In genomic region chr6:6004756-6005485, GRCm38 (mm10) we compare ENCODE assay signal across 8 mouse cellular contexts.
DNase-seq lines count a peak whose midpoint lies in the region; ATAC-seq and TF ChIP-seq lines count a peak whose summit lies in the region.

No protein-coding gene starts in this region.

- H3K79me2 ChIP-seq in heart, adult 2 months (replicated peaks; ENCODE audit: control insufficient read depth, insufficient read depth, low read length) = no peaks in the 10 kb centered on the region

- no peak overlapping the region for H3K27ac ChIP-seq in heart, adult 2 months
- no peak overlapping the region for H3K27ac ChIP-seq in lung, embryonic 16.5 days (ENCODE audit: low read length)
- H3K27ac ChIP-seq in limb, embryonic 10.5 days = peak overlapping the region; percentile 85
- H3K27ac ChIP-seq in stomach, postnatal 0 days (replicated peaks) = no peak overlapping the region

- no peak for TF ChIP-seq CTCF in heart, adult 2 months (IDR thresholded peaks at IDR 0.05)
- TF ChIP-seq CTCF in stomach, postnatal 0 days (IDR thresholded peaks at IDR 0.05; ENCODE audit: low read depth) = no peak

- H3K4me1 ChIP-seq in heart, adult 2 months (ENCODE audit: control insufficient read depth, insufficient read depth, low read length) = peaks cover 1% of the 10 kb centered on the region; the same call in 1 of the 2 replicates
- H3K4me1 ChIP-seq in lung, embryonic 16.5 days (replicated peaks; ENCODE audit: control insufficient read depth, insufficient read depth, low read length) = peaks cover 3% of the 10 kb centered on the region; the same call in 1 of the 2 replicates
- peaks cover 16% of the 10 kb centered on the region for H3K4me1 ChIP-seq in limb, embryonic 10.5 days
- no peaks in the 10 kb centered on the region for H3K4me1 ChIP-seq in stomach, postnatal 0 days (replicated peaks; ENCODE audit: control insufficient read depth, insufficient read depth)

- no peak for TF ChIP-seq EP300 in heart, adult 2 months (IDR thresholded peaks at IDR 0.05; ENCODE audit: insufficient read depth, low read depth, low read length)
- no peak for TF ChIP-seq EP300 in stomach, postnatal 0 days (optimal IDR thresholded peaks at IDR 0.05)

- TF ChIP-seq POLR2A in heart, adult 2 months (IDR thresholded peaks at IDR 0.05; ENCODE audit: insufficient read depth, low read depth, low read length) = no peak

- intact Hi-C loops in heart, adult 2 months (cut with DNase I) = loop anchor here (1.0 kb wide), 2 partner anchors 880 to 910 kb away; no protein-coding TSS in a partner anchor
- intact Hi-C loops in heart, postnatal 14 days (cut with DNase I) = loop anchor here (2.0 to 10.0 kb wide), 4 partner anchors 148 to 910 kb away; no protein-coding TSS in a partner anchor

- H3K4me2 ChIP-seq in lung, embryonic 16.5 days (ENCODE audit: low read depth, low read length) = peak overlapping the region; percentile 43
- H3K4me2 ChIP-seq in stomach, postnatal 0 days (replicated peaks; ENCODE audit: low read depth) = peak overlapping the region; percentile 17; the same call in 1 of the 2 replicates

- no peak for DNase-seq in heart, adult 2 months
- no peak for DNase-seq in heart, postnatal 14 days
- no peak for DNase-seq in lung, postnatal 14 days
- no peak for DNase-seq in limb, embryonic 10.5 days (ENCODE audit: low spot score)
- DNase-seq in stomach, postnatal 0 days (ENCODE audit: low spot score) = peak; percentile 27
- no peak for DNase-seq in right cerebral cortex, postnatal 14 days
- no peak for DNase-seq in adrenal gland, adult (ENCODE audit: inconsistent age in 2 of 2, low spot score in 1 of 2)

- H3K9me3 ChIP-seq in lung, embryonic 16.5 days (ENCODE audit: control insufficient read depth, low read length) = no peaks in the 10 kb centered on the region
- no peaks in the 10 kb centered on the region for H3K9me3 ChIP-seq in limb, embryonic 10.5 days (replicated peaks)
- no peaks in the 10 kb centered on the region for H3K9me3 ChIP-seq in stomach, postnatal 0 days (ENCODE audit: control insufficient read depth, low read length)

- peaks cover 1% of the 10 kb centered on the region; the same call in 1 of the 2 replicates for H3K27me3 ChIP-seq in heart, adult 2 months (ENCODE audit: control insufficient read depth, insufficient read depth, low read length)
- H3K27me3 ChIP-seq in lung, embryonic 16.5 days (ENCODE audit: control insufficient read depth, insufficient read depth, low read depth, low read length) = no peaks in the 10 kb centered on the region
- H3K27me3 ChIP-seq in limb, embryonic 10.5 days (ENCODE audit: low read depth, poor library complexity, severe bottlenecking) = no peaks in the 10 kb centered on the region
- H3K27me3 ChIP-seq in stomach, postnatal 0 days (ENCODE audit: control insufficient read depth, insufficient read depth, low read length) = no peaks in the 10 kb centered on the region

- 48% methylated on average over 12 of the region's 12 CpGs for WGBS in heart, adult 2 months
- WGBS in lung, embryonic 16.5 days = 27% methylated on average over 12 of the region's 12 CpGs
- WGBS in limb, embryonic 10.5 days = 68% methylated on average over 12 of the region's 12 CpGs
- 49% methylated on average over 12 of the region's 12 CpGs for WGBS in stomach, postnatal 0 days

- H3K9ac ChIP-seq in heart, adult 2 months (ENCODE audit: low read depth, low read length) = 0 out of 2 replicates have a peak overlapping the region, but pooled peaks have one; percentile 38
- peak overlapping the region; percentile 28; the same call in 1 of the 2 replicates for H3K9ac ChIP-seq in lung, embryonic 16.5 days (ENCODE audit: low read length)
- H3K9ac ChIP-seq in stomach, postnatal 0 days (ENCODE audit: low read length) = no peak overlapping the region

- no peak for ATAC-seq in lung, embryonic 16.5 days (ENCODE audit: low read depth)
- 0 out of 2 replicates have a peak, but pooled peaks have one; percentile 32 for ATAC-seq in stomach, postnatal 0 days (ENCODE audit: low FRiP score, low TSS enrichment)

- no peaks in the 10 kb centered on the region for H3K36me3 ChIP-seq in heart, adult 2 months (ENCODE audit: control insufficient read depth, insufficient read depth, low read length)
- H3K36me3 ChIP-seq in lung, embryonic 16.5 days (ENCODE audit: control insufficient read depth, insufficient read depth, low read length) = no peaks in the 10 kb centered on the region
- H3K36me3 ChIP-seq in limb, embryonic 10.5 days = no peaks in the 10 kb centered on the region
- H3K36me3 ChIP-seq in stomach, postnatal 0 days (ENCODE audit: control insufficient read depth, insufficient read depth, low read length) = no peaks in the 10 kb centered on the region

- peak overlapping the region; percentile 77 for H3K4me3 ChIP-seq in heart, adult 2 months
- H3K4me3 ChIP-seq in lung, embryonic 16.5 days (ENCODE audit: low read length) = peak overlapping the region; percentile 15; the same call in 1 of the 2 replicates
- H3K4me3 ChIP-seq in limb, embryonic 10.5 days = no peak overlapping the region
- H3K4me3 ChIP-seq in stomach, postnatal 0 days (ENCODE audit: low read depth, low read length) = peak overlapping the region; percentile 17; the same call in 1 of the 2 replicates
